Mouse (Mus musculus): ENCODE data around the gene Tcte1. TPM values are rescaled to one million over a fixed set of nuclear protein-coding genes. Genes with fewer than 3 reads are reported as not detected.

Gene Tcte1
- polyA plus RNA-seq, 1 experiment from 2014 or later = 0.27 TPM

GRCm38 (mm10) chr17:45567162-45567601 lies 43.9 kb downstream of the Tcte1 start:
- Histone ChIP-seq H3K27me3 (replicated peaks) (no peaks in the 10 kb centered on the region), H3K9me3 (no peaks in the 10 kb centered on the region), H3K27ac (replicated peaks) (peak overlapping the region; percentile 50), H3K36me3 (peaks cover 72% of the 10 kb centered on the region), H3K4me2 (no peak overlapping the region), H3K4me3 (no peak overlapping the region), H3K4me1 (peaks cover 76% of the 10 kb centered on the region), H3K9ac (peak overlapping the region; percentile 54; the same call in 1 of the 2 replicates)
- 31% methylated on average over 4 of the region's 4 CpGs for WGBS
- ATAC-seq (ENCODE audit: extremely low read depth, insufficient number of reproducible peaks, low FRiP score, low TSS enrichment) = no peak

GRCm38 (mm10) chr17:45568990-45569389 lies 45.8 kb downstream of the Tcte1 start:
- Histone ChIP-seq H3K4me1 (peaks cover 76% of the 10 kb centered on the region), H3K27ac (replicated peaks) (0 out of 2 replicates have a peak overlapping the region, but pooled peaks have one; percentile 5)
- WGBS = 84% methylated on average over 12 of the region's 12 CpGs

GRCm38 (mm10) chr17:45569999-45570398 lies 46.8 kb downstream of the Tcte1 start:
- Histone ChIP-seq H3K4me2 (no peak overlapping the region), H3K27ac (replicated peaks) (no peak overlapping the region), H3K4me3 (no peak overlapping the region), H3K9ac (peak overlapping the region; percentile 52; the same call in 1 of the 2 replicates), H3K27me3 (replicated peaks) (no peaks in the 10 kb centered on the region), H3K36me3 (peaks cover 71% of the 10 kb centered on the region), H3K9me3 (no peaks in the 10 kb centered on the region), H3K4me1 (peaks cover 76% of the 10 kb centered on the region)
- 85% methylated on average over 4 of the region's 4 CpGs for WGBS
- no peak for ATAC-seq (ENCODE audit: extremely low read depth, insufficient number of reproducible peaks, low FRiP score, low TSS enrichment)

More at GRCm38 (mm10) chr17:45568990-45569389, 45.8 kb downstream of the Tcte1 start:
- Histone ChIP-seq H3K9me3 (no peaks in the 10 kb centered on the region), H3K4me3 (no peak overlapping the region), H3K4me2 (no peak overlapping the region), H3K36me3 (peaks cover 72% of the 10 kb centered on the region), H3K9ac (0 out of 2 replicates have a peak overlapping the region, but pooled peaks have one; percentile 40), H3K27me3 (replicated peaks) (no peaks in the 10 kb centered on the region)
- ATAC-seq (ENCODE audit: extremely low read depth, insufficient number of reproducible peaks, low FRiP score, low TSS enrichment) = no peak

- H3K4me1 ChIP-seq = peaks cover 61% of the 10 kb centered on the region
Observed at GRCm38 (mm10) chr17:45572103-45573086, 49.2 kb downstream of the Tcte1 start.

GRCm38 (mm10) chr17:45573087-45573779 lies 50.0 kb downstream of the Tcte1 start, which contains the start of gene Hsp90ab1:
Gene Hsp90ab1 (minus strand): TSS chr17:45573271.
- H3K4me3 ChIP-seq = peak within 1 kb of the TSS; percentile 100
- H3K9ac ChIP-seq = peak within 1 kb of the TSS; percentile 100
- peak; percentile 82 for ATAC-seq (ENCODE audit: extremely low read depth, insufficient number of reproducible peaks, low FRiP score, low TSS enrichment)
- under 1% methylated on average over 41 of the region's 41 CpGs for WGBS
- H3K4me2 ChIP-seq = peak within 1 kb of the TSS; percentile 87
- peaks cover 40% of the 10 kb centered on the region for H3K36me3 ChIP-seq
- peaks cover 60% of the 10 kb centered on the region for H3K4me1 ChIP-seq
- no peaks in the 10 kb centered on the region for H3K27me3 ChIP-seq (replicated peaks)
- no peaks in the 10 kb centered on the region for H3K9me3 ChIP-seq
- H3K27ac ChIP-seq (replicated peaks) = peak within 1 kb of the TSS; percentile 99

More at GRCm38 (mm10) chr17:45572103-45573086, 49.2 kb downstream of the Tcte1 start:
- Histone ChIP-seq H3K27me3 (replicated peaks) (no peaks in the 10 kb centered on the region), H3K36me3 (peaks cover 48% of the 10 kb centered on the region), H3K4me2 (peak overlapping the region; percentile 87), H3K27ac (replicated peaks) (peak overlapping the region; percentile 99), H3K4me3 (peak overlapping the region; percentile 100), H3K9ac (peak overlapping the region; percentile 100), H3K9me3 (no peaks in the 10 kb centered on the region)
- 1% methylated on average over 53 of the region's 57 CpGs for WGBS
- ATAC-seq (ENCODE audit: extremely low read depth, insufficient number of reproducible peaks, low FRiP score, low TSS enrichment) = peak; percentile 64

- ATAC-seq (ENCODE audit: extremely low read depth, insufficient number of reproducible peaks, low FRiP score, low TSS enrichment) = peak; percentile 54
- H3K4me2 ChIP-seq = peak overlapping the region; percentile 87
- H3K4me3 ChIP-seq = peak overlapping the region; percentile 100
- H3K36me3 ChIP-seq = peaks cover 34% of the 10 kb centered on the region
- peak overlapping the region; percentile 100 for H3K9ac ChIP-seq
- H3K4me1 ChIP-seq = peaks cover 60% of the 10 kb centered on the region
- WGBS = 1% methylated on average over 18 of the region's 18 CpGs
- H3K27ac ChIP-seq (replicated peaks) = peak overlapping the region; percentile 99
- no peaks in the 10 kb centered on the region for H3K9me3 ChIP-seq
- H3K27me3 ChIP-seq (replicated peaks) = no peaks in the 10 kb centered on the region
Observed at GRCm38 (mm10) chr17:45573780-45574123, 50.5 kb downstream of the Tcte1 start.

GRCm38 (mm10) chr17:45574129-45574761 lies 51.0 kb downstream of the Tcte1 start:
- Histone ChIP-seq H3K4me1 (peaks cover 55% of the 10 kb centered on the region), H3K27ac (replicated peaks) (peak overlapping the region; percentile 99), H3K9me3 (no peaks in the 10 kb centered on the region), H3K36me3 (peaks cover 29% of the 10 kb centered on the region), H3K27me3 (replicated peaks) (no peaks in the 10 kb centered on the region), H3K4me3 (peak overlapping the region; percentile 100), H3K4me2 (peak overlapping the region; percentile 87), H3K9ac (peak overlapping the region; percentile 100)
- 0 out of 2 replicates have a peak, but pooled peaks have one; percentile 2 for ATAC-seq (ENCODE audit: extremely low read depth, insufficient number of reproducible peaks, low FRiP score, low TSS enrichment)
- 3% methylated on average over 15 of the region's 17 CpGs for WGBS

GRCm38 (mm10) chr17:45575123-45575897 lies 52.1 kb downstream of the Tcte1 start:
- H3K4me2 ChIP-seq = peak overlapping the region; percentile 87
- no peaks in the 10 kb centered on the region for H3K9me3 ChIP-seq
- peak overlapping the region; percentile 100 for H3K9ac ChIP-seq
- WGBS = 86% methylated on average over 8 of the region's 8 CpGs
- H3K27ac ChIP-seq (replicated peaks) = peak overlapping the region; percentile 99
- H3K27me3 ChIP-seq (replicated peaks) = no peaks in the 10 kb centered on the region
- no peak for ATAC-seq (ENCODE audit: extremely low read depth, insufficient number of reproducible peaks, low FRiP score, low TSS enrichment)
- peak overlapping the region; percentile 100 for H3K4me3 ChIP-seq
- peaks cover 45% of the 10 kb centered on the region for H3K4me1 ChIP-seq
- H3K36me3 ChIP-seq = peaks cover 19% of the 10 kb centered on the region

GRCm38 (mm10) chr17:45578242-45578641 lies 55.0 kb downstream of the Tcte1 start:
- WGBS = 17% methylated on average over 5 of the region's 5 CpGs
- ATAC-seq (ENCODE audit: extremely low read depth, insufficient number of reproducible peaks, low FRiP score, low TSS enrichment) = no peak
- H3K36me3 ChIP-seq = no peaks in the 10 kb centered on the region

GRCm38 (mm10) chr17:45578843-45579242 lies 55.6 kb downstream of the Tcte1 start:
- H3K9ac ChIP-seq = peak overlapping the region; percentile 38; the same call in 1 of the 2 replicates
- no peak overlapping the region for H3K4me2 ChIP-seq
- H3K27me3 ChIP-seq (replicated peaks) = no peaks in the 10 kb centered on the region
- 70% methylated on average over 7 of the region's 7 CpGs for WGBS
- no peak for ATAC-seq (ENCODE audit: extremely low read depth, insufficient number of reproducible peaks, low FRiP score, low TSS enrichment)
- no peaks in the 10 kb centered on the region for H3K36me3 ChIP-seq
- no peak overlapping the region for H3K4me3 ChIP-seq
- H3K27ac ChIP-seq (replicated peaks) = peak overlapping the region; percentile 87
- peaks cover 49% of the 10 kb centered on the region for H3K4me1 ChIP-seq
- no peaks in the 10 kb centered on the region for H3K9me3 ChIP-seq

More at GRCm38 (mm10) chr17:45578242-45578641, 55.0 kb downstream of the Tcte1 start:
- no peak overlapping the region for H3K4me3 ChIP-seq
- H3K4me1 ChIP-seq = peaks cover 43% of the 10 kb centered on the region
- H3K27ac ChIP-seq (replicated peaks) = peak overlapping the region; percentile 87
- H3K9me3 ChIP-seq = no peaks in the 10 kb centered on the region
- H3K27me3 ChIP-seq (replicated peaks) = no peaks in the 10 kb centered on the region
- H3K4me2 ChIP-seq = 0 out of 2 replicates have a peak overlapping the region, but pooled peaks have one; percentile 10
- peak overlapping the region; percentile 38 for H3K9ac ChIP-seq

All from heart, embryonic 13.5 days (tissue).